Mouse (Mus musculus): ENCODE results near the gene Litaf.
A peak's percentile ranks its signal among the peaks of the same experiment; 100 is the strongest.
"Not testable (repeated sequence)": the region's sequence is repeated elsewhere in the genome, so short reads cannot be mapped to it uniquely, and the experiment has no call there.

The Litaf gene

DNA sequence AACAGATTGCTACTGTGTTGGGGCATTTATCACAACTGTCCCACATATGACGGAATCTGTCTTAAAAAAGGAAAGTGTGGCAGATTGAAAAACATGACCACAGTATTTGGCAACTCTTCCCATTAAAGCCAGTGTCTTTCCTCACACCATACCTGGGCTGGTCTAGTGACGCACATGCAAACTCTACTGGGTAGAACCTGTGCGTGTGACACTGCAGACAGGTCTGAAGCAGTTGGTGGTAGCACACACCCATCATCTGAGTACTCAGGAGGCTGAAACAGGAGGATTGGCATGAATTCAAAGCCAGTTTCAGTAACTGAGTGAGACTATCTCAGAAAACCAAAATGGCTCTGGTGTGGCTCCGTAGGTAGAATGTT, 43.9 kb downstream of the Litaf start:
- DNase-seq (ENCODE audit: low spot score in 2 of 2) = no peak

DNA sequence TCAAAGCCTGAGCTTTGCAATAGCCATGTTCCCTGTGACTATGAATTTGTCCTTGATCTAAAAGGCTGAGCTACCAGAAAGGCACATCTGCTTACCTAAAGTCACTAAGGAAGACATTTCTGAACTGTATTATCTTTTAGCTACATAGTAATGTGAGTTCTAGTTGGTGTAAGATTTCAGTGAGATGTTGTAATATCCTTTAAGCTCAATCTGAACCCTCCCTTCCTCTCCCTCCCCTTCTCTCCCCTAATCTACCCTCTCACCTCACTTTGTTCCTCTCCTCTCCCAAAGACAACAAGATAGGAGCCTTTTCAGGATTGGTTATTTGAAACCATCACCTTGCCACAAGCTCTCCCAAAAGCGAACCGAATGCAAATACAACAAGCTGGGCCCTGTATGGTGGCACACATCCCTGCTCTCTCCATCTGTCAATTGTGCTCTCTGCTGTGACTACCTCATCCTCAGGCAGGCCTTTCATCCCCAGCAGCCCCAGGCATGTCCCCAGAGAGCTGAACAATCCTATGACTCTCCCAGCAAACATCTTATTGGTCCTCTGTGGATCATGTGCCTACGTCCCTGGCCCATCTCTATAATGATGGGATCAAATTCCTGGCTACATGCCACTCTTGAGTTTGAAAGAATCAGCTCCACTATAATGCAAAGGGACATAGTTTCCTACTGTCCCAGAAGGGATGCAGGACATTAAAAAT, 44.4 kb downstream of the Litaf start:
- no peak for DNase-seq (ENCODE audit: low spot score in 2 of 2)

DNA sequence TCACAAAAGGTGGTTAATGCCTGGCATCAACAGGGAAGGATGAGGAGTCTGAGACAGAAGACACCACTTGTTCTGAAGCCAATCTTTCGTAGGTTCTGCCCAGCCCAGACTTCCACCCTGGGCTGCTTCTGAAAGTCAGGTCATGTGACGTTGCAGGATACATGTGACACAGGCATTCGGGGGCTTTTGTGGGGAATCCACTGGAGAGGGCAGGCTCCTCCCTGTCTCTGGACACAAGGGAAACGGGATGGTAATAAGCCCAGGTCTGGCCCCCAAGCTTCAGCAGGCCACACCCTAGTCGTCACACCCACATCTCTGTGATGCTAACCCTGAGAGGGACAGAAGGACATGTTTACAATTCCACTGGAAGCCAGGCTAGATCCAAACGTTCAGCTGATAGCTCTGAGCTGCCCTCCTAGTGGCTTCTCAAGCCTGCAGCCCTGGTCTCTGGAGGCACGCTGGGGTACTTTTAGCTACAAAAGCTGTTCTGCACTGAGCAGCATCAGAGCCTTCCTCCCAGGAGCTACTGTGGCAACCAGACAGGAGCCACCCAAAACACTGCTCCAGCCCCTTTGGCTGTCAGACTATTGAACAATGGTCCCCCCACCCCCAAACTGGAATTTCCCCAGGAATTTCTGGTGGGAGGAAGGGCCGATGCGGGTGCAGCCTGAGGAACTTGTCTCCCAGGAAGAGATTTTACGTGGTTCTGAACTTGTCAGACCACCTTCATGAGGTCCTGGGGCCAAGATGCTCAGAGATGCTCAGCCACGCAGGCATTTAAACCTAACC, 48.0 kb downstream of the Litaf start:
- DNase-seq (ENCODE audit: low spot score in 2 of 2) = no peak

DNA sequence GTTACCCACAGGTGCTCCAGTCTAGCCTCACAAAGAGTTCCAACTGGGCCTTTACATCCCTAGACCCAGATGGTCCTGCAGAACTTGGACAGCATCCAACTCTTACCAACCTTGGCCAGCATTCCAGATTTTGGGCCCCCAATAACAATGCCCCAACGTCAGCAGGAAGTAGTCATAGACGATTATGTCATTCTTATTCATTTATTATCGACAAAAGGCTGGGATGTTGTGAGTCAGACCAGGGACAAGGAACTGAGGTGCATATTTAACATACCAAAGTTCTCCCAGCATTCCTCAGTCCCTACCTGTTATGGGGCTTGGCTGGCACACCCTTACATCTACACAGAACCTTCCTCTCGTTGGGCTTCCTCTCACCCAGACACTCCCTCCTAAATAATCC, 49.6 kb downstream of the Litaf start:
- DNase-seq (ENCODE audit: low spot score in 2 of 2) = no peak

DNA sequence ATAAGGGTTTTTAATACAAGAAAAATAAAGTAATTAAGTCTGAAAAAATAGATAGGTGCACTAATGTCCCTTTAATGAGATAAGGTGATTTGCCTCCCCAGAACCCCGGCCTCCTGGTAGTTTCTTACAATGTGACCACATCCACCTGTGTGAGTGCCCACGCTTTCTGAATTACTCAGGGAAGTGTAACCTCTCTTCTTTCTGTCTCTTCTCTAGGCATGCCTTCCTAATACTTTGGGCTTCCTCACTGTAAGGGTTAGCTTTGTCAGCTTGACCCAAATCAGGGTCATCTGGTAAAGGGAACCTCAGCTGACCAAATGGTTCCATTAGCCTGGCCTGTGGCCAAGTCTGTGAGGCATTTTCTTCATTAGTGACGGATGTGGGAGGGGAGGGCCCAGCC, 51.5 kb downstream of the Litaf start:
- no peak for DNase-seq (ENCODE audit: low spot score in 2 of 2)

DNA sequence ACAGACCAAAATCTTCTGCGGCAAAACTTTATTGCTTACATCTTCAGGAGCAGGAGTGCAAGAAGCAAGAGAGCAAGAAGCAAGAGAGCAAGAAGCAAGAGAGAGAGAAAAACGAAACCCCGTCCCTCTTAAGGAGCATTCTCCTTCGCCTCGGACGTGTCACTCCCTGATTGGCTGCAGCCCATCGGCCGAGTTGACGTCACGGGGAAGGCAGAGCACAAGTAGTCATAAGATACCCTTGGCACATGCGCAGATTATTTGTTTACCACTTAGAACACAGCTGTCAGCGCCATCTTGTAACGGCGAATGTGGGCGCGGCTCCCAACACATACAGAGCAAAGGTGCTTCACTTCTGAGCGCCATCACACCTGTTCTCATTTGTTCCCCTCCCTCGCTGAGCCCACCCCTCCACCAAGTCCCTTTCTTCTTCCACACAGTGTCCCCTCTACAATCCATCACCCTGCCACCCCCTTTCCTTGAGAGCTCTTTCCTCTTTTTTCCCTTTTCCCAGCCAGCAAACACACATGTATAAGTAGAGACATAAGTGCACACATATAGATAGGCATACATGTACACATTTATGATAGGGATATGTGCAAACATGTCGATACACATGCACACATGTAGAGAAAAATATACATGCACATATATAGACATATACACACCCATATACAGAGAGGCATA, 52.4 kb downstream of the Litaf start:
- not testable (repeated sequence) for DNase-seq (ENCODE audit: low spot score in 2 of 2)

DNA sequence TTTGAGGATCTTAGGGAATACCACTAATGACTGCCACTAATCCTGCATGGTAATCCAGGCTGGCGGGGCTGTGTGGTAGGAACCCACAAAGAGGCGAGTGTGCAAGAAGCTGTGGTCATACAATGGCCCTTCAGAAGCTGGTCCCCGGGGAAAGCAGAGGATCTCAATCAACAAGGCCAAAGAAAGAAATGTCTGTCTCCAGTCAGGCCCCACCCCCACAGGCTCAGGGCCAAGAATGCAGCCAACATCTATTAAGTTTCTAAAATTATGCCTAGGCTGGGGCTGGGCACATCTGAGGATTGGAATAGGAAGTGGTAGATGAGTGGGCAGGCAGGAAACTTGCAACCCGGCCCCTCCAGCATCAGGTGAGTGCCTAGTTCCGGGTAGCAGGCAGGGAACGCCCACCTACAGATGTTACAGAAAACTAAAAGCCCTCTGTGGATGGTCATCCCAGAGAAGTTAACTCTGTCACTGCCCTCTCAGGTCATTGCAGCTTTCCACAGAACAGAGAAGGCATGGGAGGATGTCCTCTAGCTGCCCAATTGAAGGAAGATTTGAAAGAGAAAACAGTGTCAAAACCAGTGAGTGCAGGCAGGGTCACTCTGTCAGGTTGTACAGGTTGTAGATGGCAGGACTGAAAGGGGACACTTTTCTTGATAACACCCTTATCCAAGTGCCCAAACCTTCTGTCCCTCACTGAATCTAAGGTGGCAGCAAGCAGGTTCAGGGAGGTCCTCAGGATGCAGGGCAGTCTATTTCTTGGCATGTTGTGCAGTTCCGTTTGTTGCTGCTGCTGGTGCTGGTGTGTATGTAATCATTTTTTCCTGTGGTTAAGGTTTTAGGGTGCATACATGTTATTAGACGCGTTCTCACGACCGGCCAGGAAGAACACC, 53.1 kb downstream of the Litaf start:
- DNase-seq (ENCODE audit: low spot score in 2 of 2) = no peak

DNA sequence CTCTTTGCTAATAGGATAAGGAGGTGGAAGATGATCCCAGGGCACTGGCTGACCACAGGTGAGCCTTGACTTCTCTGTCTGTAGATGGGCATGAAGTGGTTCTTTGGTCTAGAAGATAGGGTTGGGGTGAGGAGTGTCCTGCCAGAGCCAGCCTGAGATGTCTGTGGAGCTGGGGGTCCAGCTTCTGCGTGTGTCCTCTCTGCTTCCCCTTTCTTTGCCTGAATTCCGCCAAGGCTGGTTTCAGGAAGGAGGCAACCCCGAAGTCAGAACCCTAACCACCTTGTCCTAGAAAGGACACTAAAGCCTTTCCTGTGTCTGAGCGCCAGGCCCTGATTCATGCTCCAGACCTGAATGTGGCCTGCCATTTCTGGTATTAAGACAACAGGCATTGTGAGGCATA, 54.0 kb downstream of the Litaf start:
- DNase-seq (ENCODE audit: low spot score in 2 of 2) = no peak

DNA sequence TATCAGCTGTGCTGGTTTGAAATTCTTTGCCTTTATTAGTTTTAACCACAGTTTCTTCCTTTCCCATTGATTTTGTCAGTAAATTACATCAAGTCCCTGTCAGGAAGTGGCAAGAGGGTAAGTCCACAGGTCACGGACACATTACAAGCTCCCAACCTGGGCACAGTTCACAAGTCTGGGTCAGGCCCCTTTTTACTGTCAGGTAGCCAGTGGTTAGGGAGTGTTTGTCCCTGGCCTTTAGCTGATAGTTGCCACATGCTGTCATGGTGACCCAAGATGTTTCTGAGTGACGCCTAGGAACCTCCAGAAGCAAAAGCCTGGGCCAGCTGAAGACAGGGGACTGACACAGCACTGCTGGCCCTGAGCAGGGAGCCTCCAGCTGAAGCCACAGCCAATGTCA, 54.8 kb downstream of the Litaf start:
- no peak for DNase-seq (ENCODE audit: low spot score in 2 of 2)

DNA sequence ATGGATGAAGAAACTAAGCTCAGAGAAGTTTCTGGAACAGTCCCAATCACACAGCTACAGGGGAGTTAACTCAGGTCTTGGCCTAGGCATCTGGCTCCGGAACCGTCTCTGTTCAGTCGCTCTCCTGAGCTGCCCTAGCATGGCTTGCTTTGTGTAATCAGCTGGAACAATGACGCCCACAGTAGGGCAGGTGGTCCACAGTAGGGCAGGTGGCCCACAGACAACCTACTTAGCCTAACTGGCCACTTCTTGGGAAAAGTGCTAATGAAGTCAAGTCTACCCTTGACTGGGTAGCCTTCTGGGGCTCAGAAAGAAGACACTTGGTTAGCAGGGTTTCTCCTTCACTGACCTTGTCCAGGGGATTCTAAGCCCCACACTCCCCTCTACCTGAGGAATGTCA, 55.7 kb downstream of the Litaf start:
- no peak for DNase-seq (ENCODE audit: low spot score in 2 of 2)

DNA sequence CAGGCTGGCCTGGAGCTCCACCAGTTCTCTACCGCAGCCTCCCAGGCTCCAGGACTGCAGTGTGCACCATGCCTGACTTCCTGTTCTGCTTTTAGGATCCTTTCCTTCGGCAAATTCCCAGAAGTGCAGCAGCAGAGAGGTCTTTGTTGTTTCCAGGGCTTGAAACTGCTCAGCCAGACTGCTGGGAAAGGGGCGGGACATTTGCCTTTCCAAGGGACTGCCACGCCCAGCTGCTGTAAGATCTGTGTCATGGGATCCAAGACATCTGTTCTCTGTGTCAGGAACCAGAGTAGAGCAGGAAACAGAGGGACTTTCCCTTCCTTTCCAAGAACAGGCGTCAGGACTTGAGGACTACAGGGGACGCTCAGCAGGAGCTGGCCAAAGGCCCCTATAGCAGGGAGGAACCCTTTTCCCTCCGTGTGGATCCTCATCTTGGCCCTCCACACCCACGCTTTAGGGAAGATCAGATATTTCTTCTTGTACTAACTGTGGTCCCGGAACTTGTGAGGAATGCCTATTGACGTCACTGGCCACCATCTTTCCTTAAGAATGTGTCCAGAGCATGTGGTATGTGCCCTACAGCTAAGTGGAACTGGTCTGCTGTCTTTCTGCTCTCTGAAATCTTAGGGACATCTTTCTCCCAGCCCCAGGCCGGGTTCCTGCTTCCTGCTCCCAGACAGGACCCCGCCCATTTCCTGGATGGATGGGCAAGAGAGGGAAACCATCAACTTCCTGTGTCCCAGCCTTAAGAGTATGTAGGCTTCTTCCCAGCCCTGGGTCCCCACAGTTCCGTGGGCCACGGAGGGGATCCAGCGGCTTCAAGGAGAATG, 57.6 kb downstream of the Litaf start:
- DNase-seq (ENCODE audit: low spot score in 2 of 2) = peak; percentile 31 to 81

DNA sequence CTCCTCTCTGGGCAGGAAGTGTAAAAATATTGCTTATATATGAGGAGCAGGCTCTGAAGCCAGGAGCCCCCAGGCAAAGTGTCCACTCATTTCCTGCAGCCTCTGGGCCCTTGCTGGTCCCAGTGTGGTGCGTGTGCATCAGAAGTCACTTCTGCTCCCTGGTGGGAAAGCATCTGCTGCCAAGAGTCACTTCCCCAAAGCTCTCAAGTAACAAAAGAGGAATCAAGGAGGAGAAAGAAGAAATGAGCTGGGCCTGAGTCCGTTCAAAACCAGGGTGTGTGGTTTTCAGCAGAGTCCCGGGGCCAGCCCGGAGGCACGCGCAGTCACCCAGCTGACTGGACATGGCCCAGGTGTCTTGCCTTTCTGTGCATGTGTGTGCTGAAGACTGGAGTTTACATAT, 59.9 kb downstream of the Litaf start:
- no peak for DNase-seq (ENCODE audit: low spot score in 2 of 2)

DNA sequence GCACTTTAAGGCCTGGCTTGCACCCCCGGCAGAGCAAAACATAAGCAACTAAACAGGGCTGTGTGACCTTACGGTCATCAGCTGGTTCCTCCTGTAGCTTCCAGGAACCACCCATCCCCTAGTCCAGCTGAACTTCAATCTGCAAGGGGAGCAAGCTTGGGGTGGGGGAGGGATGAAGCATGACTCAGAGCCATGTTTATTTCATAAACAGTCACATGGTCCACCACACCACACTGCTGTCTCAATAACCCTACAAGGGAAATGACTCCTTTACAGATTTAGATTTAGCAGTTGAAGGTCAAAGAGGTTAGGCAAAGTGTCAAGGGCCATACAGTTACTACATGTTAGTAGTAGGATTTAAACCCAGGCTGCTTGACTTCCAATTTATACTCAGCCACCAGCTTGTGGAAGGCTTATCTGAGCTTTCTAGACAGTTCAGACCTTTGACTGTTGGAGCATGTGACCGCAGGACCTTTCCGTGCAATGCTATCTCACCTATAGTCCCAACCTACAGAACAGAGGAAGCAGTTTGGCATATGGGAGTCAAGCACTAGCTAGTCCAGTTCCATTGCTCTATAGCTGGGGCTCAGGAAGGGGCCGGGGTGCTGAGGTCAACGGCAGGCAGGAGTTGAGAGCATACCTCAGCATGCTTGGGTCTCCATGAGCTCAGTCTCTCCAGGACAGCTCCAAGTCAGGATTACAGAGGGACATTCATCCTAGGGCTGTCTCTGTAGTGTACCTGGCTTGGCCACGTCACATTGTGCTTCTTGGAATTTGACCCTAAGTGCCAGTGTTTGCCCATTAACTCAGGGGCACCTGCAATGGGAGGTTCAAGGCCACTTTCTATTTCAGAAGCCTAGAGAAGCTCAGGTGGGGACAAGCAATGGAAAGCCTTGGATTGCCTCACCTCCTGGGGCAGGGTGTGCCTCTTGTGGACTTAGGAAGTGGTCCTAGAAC, 64.0 kb downstream of the Litaf start:
- no peak for DNase-seq (ENCODE audit: low spot score in 2 of 2)

DNA sequence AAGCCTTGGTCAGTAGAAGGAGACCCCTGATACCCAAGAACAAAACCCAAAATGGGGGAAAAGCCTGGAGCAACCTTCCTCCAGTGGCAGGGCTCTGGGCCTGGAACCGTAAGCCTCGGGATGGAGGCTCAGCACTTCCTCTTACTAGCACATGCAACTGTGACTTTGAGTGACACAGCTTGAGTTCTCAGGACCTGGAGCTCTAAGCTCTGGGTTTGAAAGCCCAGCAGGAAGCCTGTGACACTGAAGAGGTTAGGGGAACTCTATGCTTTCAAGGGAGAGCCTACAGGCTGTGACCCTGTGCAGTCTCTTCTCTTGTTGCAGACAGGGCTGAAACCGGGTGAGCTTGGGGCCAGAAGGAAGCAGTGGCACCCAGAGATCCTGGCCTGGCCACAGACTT, 66.1 kb downstream of the Litaf start:
- DNase-seq (ENCODE audit: low spot score in 2 of 2) = no peak

DNA sequence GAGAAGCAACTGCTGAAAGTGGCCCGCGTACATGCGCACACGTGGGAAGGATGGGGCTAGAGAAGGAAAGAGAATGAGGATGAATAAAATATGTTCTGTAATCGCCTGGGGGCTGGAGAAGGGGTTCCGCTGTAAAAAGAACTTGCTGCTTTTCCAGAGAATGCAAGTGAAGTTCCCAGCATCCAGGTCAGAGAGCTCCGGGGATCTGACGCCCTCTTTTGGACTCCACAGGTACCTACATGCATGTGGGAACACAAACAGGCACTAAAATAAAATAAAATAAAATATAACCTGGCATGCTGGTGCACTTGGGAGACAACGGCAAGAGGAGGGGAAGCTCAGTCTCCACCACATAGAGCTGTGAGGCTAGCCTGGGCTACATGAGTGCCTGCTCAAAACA, 67.7 kb downstream of the Litaf start:
- DNase-seq (ENCODE audit: low spot score in 2 of 2) = no peak

DNA sequence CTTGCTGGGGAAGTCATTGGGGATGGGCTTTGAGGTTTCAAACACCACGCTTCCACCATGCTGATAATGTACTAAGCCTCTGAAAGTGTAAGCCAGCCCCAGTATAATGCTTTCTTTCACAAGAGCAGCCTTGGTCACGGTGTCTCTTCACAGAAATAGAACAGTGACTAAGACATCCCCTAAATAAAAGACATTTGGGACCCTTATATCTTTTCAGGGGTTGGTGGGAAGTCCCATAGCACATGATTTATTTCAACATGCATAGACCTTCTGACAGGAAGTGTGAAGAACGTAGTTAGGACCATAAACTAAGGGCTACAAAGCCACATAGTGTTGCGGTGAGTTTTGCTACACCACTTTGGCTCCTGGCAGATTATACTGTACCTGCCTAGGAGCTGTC, 69.4 kb downstream of the Litaf start:
- no peak for DNase-seq (ENCODE audit: low spot score in 2 of 2)

DNA sequence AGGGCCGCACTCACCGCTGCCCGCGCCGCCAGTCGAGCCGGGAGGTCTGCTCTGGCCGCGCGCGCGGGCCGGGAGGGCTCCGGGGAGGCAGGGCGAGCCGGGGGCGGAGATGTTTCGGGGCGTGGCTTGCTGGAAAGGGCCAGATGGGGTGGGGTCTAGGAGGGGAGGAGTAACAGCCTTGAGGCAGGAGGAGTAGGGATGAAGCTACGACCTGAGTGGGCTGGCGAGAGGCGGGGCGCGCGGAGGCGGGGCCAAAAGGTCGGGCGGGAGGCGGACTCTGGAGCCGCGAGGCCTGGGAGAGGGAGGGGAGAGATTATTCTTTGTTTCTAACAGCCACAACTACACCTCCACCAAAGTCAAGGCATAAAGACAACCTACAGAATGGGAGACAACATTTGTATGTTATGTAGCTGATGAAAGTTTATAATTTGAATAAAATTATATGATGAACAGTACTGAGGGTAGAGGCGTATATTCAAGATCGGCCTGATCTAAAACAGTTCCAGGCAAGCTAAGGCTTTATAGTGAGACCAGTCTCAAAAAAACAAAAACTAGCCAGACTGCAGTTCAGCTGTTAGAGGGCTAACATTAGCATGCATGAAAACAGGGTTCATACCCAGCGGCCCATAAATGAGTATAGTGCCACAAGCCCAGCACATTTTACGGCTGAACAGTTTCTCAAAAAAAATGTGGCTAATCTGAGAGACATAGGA, 72.8 kb downstream of the Litaf start:
- DNase-seq (ENCODE audit: low spot score in 2 of 2) = peak; percentile 89 to 94

DNA sequence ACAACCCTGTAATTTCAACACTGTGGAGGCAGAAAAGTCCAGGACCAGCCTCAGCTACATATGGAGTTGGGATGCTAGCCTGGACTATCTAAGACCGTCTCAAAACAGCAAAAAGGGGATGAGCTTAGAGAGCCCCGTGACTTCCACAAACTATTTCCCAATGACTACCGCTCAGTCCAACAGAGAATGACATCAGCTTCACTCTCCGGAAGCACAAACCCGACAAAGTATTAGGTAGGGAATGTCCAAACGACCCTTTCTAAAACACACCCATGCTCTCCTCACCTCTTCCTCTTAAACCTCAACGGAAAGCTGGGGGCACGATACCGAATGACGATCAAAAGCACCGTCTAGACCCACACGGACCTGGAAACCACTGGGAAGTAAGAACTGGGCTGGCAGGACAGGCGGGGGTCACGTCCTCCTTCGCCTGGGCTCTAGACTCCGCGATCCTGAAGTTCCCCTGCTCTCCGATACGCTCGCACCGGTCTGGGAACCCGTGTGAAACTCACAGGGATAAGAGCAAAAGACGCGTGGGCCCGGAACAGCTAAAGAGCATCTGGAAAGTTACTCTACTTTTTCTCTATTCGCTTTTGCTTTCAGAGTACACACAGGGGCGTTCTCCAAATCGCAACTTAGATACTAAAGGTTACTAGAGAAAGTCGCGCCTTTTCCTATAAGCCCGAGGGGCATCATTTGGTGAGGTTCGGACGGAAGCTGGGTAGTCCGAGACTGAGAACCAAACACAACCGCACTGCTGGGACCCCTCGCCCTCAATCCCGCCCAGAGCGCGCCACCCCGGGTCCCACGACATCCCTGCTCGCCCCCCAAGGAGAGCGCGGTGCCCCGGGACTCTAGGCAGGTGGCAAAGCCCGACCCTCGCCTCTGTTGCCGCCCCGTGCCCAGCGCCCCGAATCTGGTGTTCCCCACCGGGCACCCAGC, 73.6 kb downstream of the Litaf start:
- DNase-seq (ENCODE audit: low spot score in 2 of 2) = peak; percentile 29 to 64

All from urinary bladder, adult 18-20 months (tissue).